Mouse (Mus musculus) myocyte (in vitro differentiated cells): Measurements from ENCODE around the gene Prkag2.

Experiments used
- E2F4 ChIP-seq: IDR thresholded peaks from one replicate; pipeline ENCODE4 v1.6.1; 2011; ENCODE audit warnings: mild to moderate bottlenecking, control low read depth, moderate library complexity; ENCODE audit not compliant: insufficient read depth
- MAX ChIP-seq: IDR thresholded peaks from one replicate; pipeline ENCODE4 v1.6.1; 2011; ENCODE audit warnings: low read depth, mild to moderate bottlenecking, control low read depth
- MYOD1 ChIP-seq, 3 experiments: IDR thresholded peaks; one replicate each; pipeline ENCODE4 v1.6.1; 2011; ENCODE audit warnings: control low read depth in 2 of 3, low read depth in 2 of 3, mild to moderate bottlenecking in 2 of 3, moderate library complexity in 1 of 3; ENCODE audit not compliant: insufficient read length in 2 of 3, control insufficient read depth in 1 of 3
- MYOG ChIP-seq, 3 experiments: IDR thresholded peaks; one replicate each; pipeline ENCODE4 v1.6.1; 2011; ENCODE audit warnings: control low read depth in 2 of 3, low read depth in 2 of 3, mild to moderate bottlenecking in 2 of 3; ENCODE audit not compliant: insufficient read length in 2 of 3, control insufficient read depth in 1 of 3, insufficient read depth in 1 of 3
- POLR2A ChIP-seq: IDR thresholded peaks from one replicate; pipeline ENCODE4 v1.6.1; 2011; ENCODE audit warnings: low read depth, mild to moderate bottlenecking, control low read depth, moderate library complexity; ENCODE audit not compliant: insufficient read length
- POLR2AphosphoS2 ChIP-seq: IDR thresholded peaks from one replicate; pipeline ENCODE4 v1.6.1; 2011; ENCODE audit warnings: low read depth, control low read depth; ENCODE audit not compliant: insufficient read length
- TCF12 ChIP-seq: IDR thresholded peaks from one replicate; pipeline ENCODE4 v1.6.1; 2011; ENCODE audit warnings: mild to moderate bottlenecking, control low read depth; ENCODE audit not compliant: poor library complexity, insufficient read depth, severe bottlenecking
- TCF3 ChIP-seq: IDR thresholded peaks from one replicate; pipeline ENCODE4 v1.6.1; 2011; ENCODE audit warnings: low read depth, control low read depth; ENCODE audit not compliant: insufficient read length
- USF1 ChIP-seq: IDR thresholded peaks from one replicate; pipeline ENCODE4 v1.6.1; 2011; ENCODE audit warnings: low read depth, mild to moderate bottlenecking, control low read depth, moderate library complexity

- TF ChIP-seq TCF3 (no peak), POLR2A (no peak), TCF12 (no peak), MYOD1 (IDR thresholded peaks at IDR 0.05; ENCODE audit: control insufficient read depth in 1 of 3, insufficient read length in 2 of 3, low read depth in 2 of 3) (no peak), MYOG (IDR thresholded peaks at IDR 0.05; ENCODE audit: control insufficient read depth in 1 of 3, insufficient read depth in 1 of 3, insufficient read length in 2 of 3, low read depth in 2 of 3) (no peak), MAX (no peak), E2F4 (no peak), USF1 (no peak), POLR2AphosphoS2 (no peak)
Measured at GRCm38 (mm10) chr5:24894814-24895213, 205.6 kb downstream of the Prkag2 start.
